Mouse (Mus musculus) MEL (cell line): Measurements from ENCODE around the gene Pgpep1l. TPM values are rescaled to one million over a fixed set of nuclear protein-coding genes. Genes with fewer than 3 reads are reported as not detected.

ENCODE experiments used
- DNase-seq: peaks from one replicate; pipeline ENCODE4 v3.0.0; 2011; ENCODE audit warnings: low read depth, low spot score
- H3K27ac ChIP-seq: 2 replicates; pipeline ENCODE4 v1.5.1; 2012; ENCODE audit warnings: low read depth, mild to moderate bottlenecking, control low read depth, low read length, moderate library complexity; ENCODE audit not compliant: control insufficient read depth
- H3K27me3 ChIP-seq, 2 experiments: fragments of 150-350 bp in 1 of 2; sonication (generic) in 1 of 2; 2 replicates each; pipeline ENCODE4 v1.6.1; 2012; ENCODE audit warnings: low read length in 2 of 2, mild to moderate bottlenecking in 2 of 2, improper control_type of control experiment in 1 of 2, moderate library complexity in 1 of 2; ENCODE audit not compliant: insufficient read depth in 2 of 2, control insufficient read depth in 1 of 2
- H3K36me3 ChIP-seq, 2 experiments: 2 replicates each; pipeline ENCODE4 v1.6.1; 2012 to 2014; ENCODE audit warnings: low read length in 2 of 2, improper control_type of control experiment in 1 of 2, inconsistent platforms in 1 of 2, mild to moderate bottlenecking in 1 of 2; ENCODE audit not compliant: insufficient read depth in 2 of 2, control insufficient read depth in 1 of 2
- H3K4me1 ChIP-seq, 2 experiments: fragments of 150-350 bp in 1 of 2; sonication (generic) in 1 of 2; 2 replicates each; pipeline ENCODE4 v1.6.1; 2012; ENCODE audit warnings: low read length in 2 of 2, improper control_type of control experiment in 1 of 2, mild to moderate bottlenecking in 1 of 2; ENCODE audit not compliant: insufficient read depth in 2 of 2, control insufficient read depth in 1 of 2
- H3K4me3 ChIP-seq, 2 experiments: fragments of 150-350 bp in 1 of 2; sonication (generic) in 1 of 2; 2 replicates each; pipeline ENCODE4 v1.5.1; 2012; ENCODE audit warnings: low read depth in 2 of 2, low read length in 2 of 2, mild to moderate bottlenecking in 2 of 2, moderate library complexity in 2 of 2, control low read depth in 1 of 2, improper control_type of control experiment in 1 of 2; ENCODE audit not compliant: control insufficient read depth in 1 of 2, insufficient read depth in 1 of 2
- H3K79me2 ChIP-seq: 2 replicates; pipeline ENCODE4 v1.6.1; 2012; ENCODE audit warnings: mild to moderate bottlenecking, low read length, moderate library complexity; ENCODE audit not compliant: control insufficient read depth, poor library complexity, insufficient read depth
- H3K9ac ChIP-seq: 2 replicates; pipeline ENCODE4 v1.6.1; 2012; ENCODE audit warnings: low read depth, mild to moderate bottlenecking, control low read depth, low read length, moderate library complexity; ENCODE audit not compliant: control insufficient read depth, poor library complexity, severe bottlenecking
- H3K9me3 ChIP-seq: fragments of 150-350 bp; sonication (generic); replicated peaks from 2 replicates; pipeline ENCODE4 v1.6.1; 2012; ENCODE audit warnings: mild to moderate bottlenecking, low read length, improper control_type of control experiment, moderate library complexity; ENCODE audit not compliant: insufficient read depth
- BHLHE40 ChIP-seq: IDR thresholded peaks from 2 replicates; pipeline ENCODE4 v1.6.1; 2012; ENCODE audit warnings: low read depth, mild to moderate bottlenecking, inconsistent platforms, low read length, improper control_type of control experiment, borderline replicate concordance
- CHD1 ChIP-seq: IDR thresholded peaks from 2 replicates; pipeline ENCODE4 v1.6.1; 2012; ENCODE audit warnings: low read depth, mild to moderate bottlenecking, inconsistent platforms, low read length, improper control_type of control experiment
- CTCF ChIP-seq, 3 experiments: IDR thresholded peaks in 2 of 3; conservative IDR thresholded peaks in 1 of 3; 2 replicates each; pipeline ENCODE4 v1.5.1; 2011 to 2012; ENCODE audit warnings: low read length in 3 of 3, low read depth in 2 of 3, mild to moderate bottlenecking in 2 of 3, improper control_type of control experiment in 1 of 3, inconsistent platforms in 1 of 3, mixed read lengths in 1 of 3, moderate library complexity in 1 of 3; ENCODE audit not compliant: control insufficient read depth in 1 of 3, insufficient read depth in 1 of 3, poor library complexity in 1 of 3, severe bottlenecking in 1 of 3
- HCFC1 ChIP-seq: IDR thresholded peaks from 2 replicates; pipeline ENCODE4 v1.6.1; 2012; ENCODE audit warnings: low read depth, mild to moderate bottlenecking, inconsistent platforms, low read length, improper control_type of control experiment, moderate library complexity
- MAZ ChIP-seq: IDR thresholded peaks from 2 replicates; pipeline ENCODE4 v1.6.1; 2012; ENCODE audit warnings: low read depth, mild to moderate bottlenecking, inconsistent platforms, low read length, improper control_type of control experiment
- MYB ChIP-seq: IDR thresholded peaks from 2 replicates; pipeline ENCODE4 v1.6.1; 2011; ENCODE audit warnings: mild to moderate bottlenecking, low read depth, low read length, improper control_type of control experiment
- NELFE ChIP-seq: IDR thresholded peaks from 2 replicates; pipeline ENCODE4 v1.6.1; 2011; ENCODE audit warnings: low read depth, low read length, improper control_type of control experiment
- POLR2A ChIP-seq, 2 experiments: IDR thresholded peaks; 2 replicates each; pipeline ENCODE4 v1.6.1; 2011 to 2012; ENCODE audit warnings: low read length in 2 of 2, mild to moderate bottlenecking in 2 of 2, control low read depth in 1 of 2, improper control_type of control experiment in 1 of 2, low read depth in 1 of 2, moderate library complexity in 1 of 2; ENCODE audit not compliant: control insufficient read depth in 1 of 2, insufficient read depth in 1 of 2, poor library complexity in 1 of 2
- POLR2AphosphoS2 ChIP-seq: IDR thresholded peaks from 2 replicates; pipeline ENCODE4 v1.6.1; 2011; ENCODE audit warnings: low read length, improper control_type of control experiment
- POLR2AphosphoS5 ChIP-seq: IDR thresholded peaks from 2 replicates; pipeline ENCODE4 v1.6.1; 2012; ENCODE audit warnings: low read depth, borderline replicate concordance, mild to moderate bottlenecking, inconsistent platforms, low read length, moderate library complexity, mixed read lengths
- RAD21 ChIP-seq: IDR thresholded peaks from 2 replicates; pipeline ENCODE4 v1.6.1; 2011; ENCODE audit warnings: mild to moderate bottlenecking, low read depth, low read length, improper control_type of control experiment
- RCOR1 ChIP-seq: IDR thresholded peaks from 2 replicates; pipeline ENCODE4 v1.6.1; 2012; ENCODE audit warnings: low read depth, mild to moderate bottlenecking, inconsistent platforms, low read length, improper control_type of control experiment
- SIN3A ChIP-seq: IDR thresholded peaks from 2 replicates; pipeline ENCODE4 v1.6.1; 2012; ENCODE audit warnings: low read length, improper control_type of control experiment, inconsistent platforms
- SMC3 ChIP-seq: IDR thresholded peaks from 2 replicates; pipeline ENCODE4 v1.6.1; 2011; ENCODE audit warnings: low read depth, low read length, improper control_type of control experiment
- TAL1 ChIP-seq: IDR thresholded peaks from 2 replicates; pipeline ENCODE4 v1.6.1; 2012; ENCODE audit warnings: mild to moderate bottlenecking, inconsistent platforms, low read length, moderate library complexity, mixed read lengths
- TBP ChIP-seq: IDR thresholded peaks from 2 replicates; pipeline ENCODE4 v1.8.0; 2011; ENCODE audit warnings: low read depth, low read length, improper control_type of control experiment
- UBTF ChIP-seq: IDR thresholded peaks from 2 replicates; pipeline ENCODE4 v1.6.1; 2012; ENCODE audit warnings: low read depth, mild to moderate bottlenecking, inconsistent platforms, low read length, improper control_type of control experiment, moderate library complexity, borderline replicate concordance; ENCODE audit not compliant: insufficient read depth
- polyA plus RNA-seq, 2 experiments: library from polyadenylated mRNA; stranded (reverse) in 1 of 2; unstranded in 1 of 2; fragments of >175 nt in 1 of 2; fragments of >200 nt in 1 of 2; gene quantifications; 2 replicates each; pipeline versions ENCODE4 v1.2.1 to v1.2.4; 2012; ENCODE audit warnings: low replicate concordance in 2 of 2, low read depth in 1 of 2; ENCODE audit not compliant: insufficient read length in 2 of 2, insufficient read depth in 1 of 2, missing spikeins in 1 of 2
- total RNA-seq: library from RNA; depleted of rRNA; stranded (reverse); fragments of 300-350 nt; gene quantifications from 2 replicates; pipeline ENCODE4 v1.2.3, GENCODE M21; 2012

Pgpep1l gene
- total and polyA plus RNA-seq, 3 experiments = not detected

GRCm38 (mm10) chr7:68263346-68264027 lies 546 bp downstream of the Pgpep1l start:
- Histone ChIP-seq H3K4me3 (no peak overlapping the region), H3K36me3 (no peaks in the 10 kb centered on the region), H3K27me3 (no peaks in the 10 kb centered on the region; a peak in 1 of 4 replicates), H3K27ac (no peak overlapping the region), H3K79me2 (no peaks in the 10 kb centered on the region), H3K9me3 (no peaks in the 10 kb centered on the region), H3K9ac (no peak overlapping the region), H3K4me1 (no peaks in the 10 kb centered on the region)
- no peak for DNase-seq
- no peak for TF ChIP-seq POLR2AphosphoS2
- TF ChIP-seq MYB = no peak
- no peak for TF ChIP-seq NELFE
- no peak for TF ChIP-seq POLR2AphosphoS5
- TF ChIP-seq RAD21 = no peak
- no peak for TF ChIP-seq TBP
- no peak for TF ChIP-seq HCFC1
- no peak for TF ChIP-seq SIN3A
- TF ChIP-seq SMC3 = no peak
- no peak for TF ChIP-seq CHD1
- TF ChIP-seq POLR2A (IDR thresholded peaks at IDR 0.05; ENCODE audit: control insufficient read depth in 1 of 2, insufficient read depth in 1 of 2, low read depth in 1 of 2, low read length in 2 of 2, poor library complexity in 1 of 2) = no peak
- TF ChIP-seq UBTF = no peak
- TF ChIP-seq BHLHE40 = no peak
- TF ChIP-seq MAZ = no peak
- TF ChIP-seq TAL1 = no peak

- Histone ChIP-seq H3K79me2 (no peaks in the 10 kb centered on the region), H3K4me1 (no peaks in the 10 kb centered on the region), H3K27ac (no peak overlapping the region), H3K27me3 (no peaks in the 10 kb centered on the region; a peak in 1 of 4 replicates), H3K36me3 (no peaks in the 10 kb centered on the region), H3K9ac (no peak overlapping the region), H3K4me3 (no peak overlapping the region), H3K9me3 (no peaks in the 10 kb centered on the region)
- no peak for DNase-seq
- TF ChIP-seq MYB (no peak), SMC3 (no peak), RCOR1 (no peak), TBP (no peak), UBTF (no peak), CTCF (IDR thresholded peaks at IDR 0.05 in 2 of 3, conservative IDR thresholded peaks at IDR 0.05 in 1 of 3; ENCODE audit: control insufficient read depth in 1 of 3, insufficient read depth in 1 of 3, low read depth in 2 of 3, low read length in 3 of 3, poor library complexity in 1 of 3, severe bottlenecking in 1 of 3) (no peak), SIN3A (no peak), CHD1 (no peak), NELFE (no peak)
These were observed 1.3 kb downstream of the Pgpep1l start for GRCm38 (mm10) chr7:68262612-68263200.
